Comparison of ENCODE assay signal across 31 mouse cellular contexts in genomic region chr13:117880471-117881225, GRCm38 (mm10).
DNase-seq lines count a peak whose midpoint lies in the region; ATAC-seq and TF ChIP-seq lines count a peak whose summit lies in the region.
"Had no signal": no experiment of that assay in that cellular context is flagged by ENCODE, and none has a peak within 500 bp of the region (broad histone marks: within the 10 kb centered on the region; RNA-seq: fewer than 3 reads in every experiment).

No protein-coding gene starts in this region.

- no peak overlapping the region for H3K4me3 ChIP-seq in forebrain, embryonic 14.5 days (ENCODE audit: low read depth, low read length)
- no peak overlapping the region for H3K4me3 ChIP-seq in forebrain, embryonic 11.5 days (ENCODE audit: low read depth, low read length)
- no peak overlapping the region for H3K4me3 ChIP-seq in embryonic facial prominence, embryonic 14.5 days (ENCODE audit: low read depth, low read length)
- no peak overlapping the region for H3K4me3 ChIP-seq in gastrocnemius, adult 2 months
- H3K4me3 ChIP-seq: embryonic facial prominence, embryonic 12.5 days; erythroblast, embryonic 14.5 days; heart, embryonic 13.5 days; hindbrain, embryonic 10.5 days; hindbrain, embryonic 15.5 days; kidney, embryonic 15.5 days; limb, embryonic 10.5 days; limb, embryonic 15.5 days; midbrain, embryonic 10.5 days; midbrain, embryonic 15.5 days; neural tube, embryonic 15.5 days had no signal

- intact Hi-C loops in gastrocnemius, adult 2 months (cut with DNase I) = no loop called here

- peak; percentile 44; the same call in 1 of the 2 replicates for ATAC-seq in forebrain, embryonic 14.5 days
- no peak for ATAC-seq in forebrain, embryonic 11.5 days (replicated peaks; ENCODE audit: low FRiP score)
- no peak for ATAC-seq in embryonic facial prominence, embryonic 14.5 days (ENCODE audit: low read depth)
- 0 out of 2 replicates have a peak, but pooled peaks have one; percentile 7 for ATAC-seq in megakaryocyte, adult 5-6 weeks (ENCODE audit: poor library complexity, severe bottlenecking)
- ATAC-seq: activated CD4-positive, CD25-positive, alpha-beta regulatory T cell, adult 4 months; inflammation-experienced regulatory T-cells, adult 6 months; midbrain, embryonic 15.5 days had no signal

- no peaks in the 10 kb centered on the region for H3K27me3 ChIP-seq in forebrain, embryonic 14.5 days (replicated peaks; ENCODE audit: control insufficient read depth, insufficient read depth, low read length)
- no peaks in the 10 kb centered on the region for H3K27me3 ChIP-seq in forebrain, embryonic 11.5 days (ENCODE audit: control insufficient read depth, insufficient read depth, low read length)
- no peaks in the 10 kb centered on the region for H3K27me3 ChIP-seq in embryonic facial prominence, embryonic 14.5 days (replicated peaks; ENCODE audit: control insufficient read depth, insufficient read depth, low read length)
- H3K27me3 ChIP-seq: embryonic facial prominence, embryonic 12.5 days; heart, embryonic 13.5 days; hindbrain, embryonic 15.5 days; kidney, embryonic 15.5 days; limb, embryonic 15.5 days; midbrain, embryonic 15.5 days; neural tube, embryonic 15.5 days had no signal

- no peak overlapping the region for H3K9ac ChIP-seq in forebrain, embryonic 14.5 days (ENCODE audit: low read length)
- no peak overlapping the region for H3K9ac ChIP-seq in forebrain, embryonic 11.5 days (ENCODE audit: low read length)
- no peak overlapping the region for H3K9ac ChIP-seq in embryonic facial prominence, embryonic 14.5 days (ENCODE audit: low read depth, low read length)
- H3K9ac ChIP-seq: embryonic facial prominence, embryonic 12.5 days; heart, embryonic 13.5 days; hindbrain, embryonic 15.5 days; kidney, embryonic 15.5 days; limb, embryonic 15.5 days; liver, embryonic 14.5 days; midbrain, embryonic 15.5 days; neural tube, embryonic 15.5 days had no signal

- no peak overlapping the region for H3K4me2 ChIP-seq in forebrain, embryonic 14.5 days (ENCODE audit: low read length)
- H3K4me2 ChIP-seq in forebrain, embryonic 11.5 days (ENCODE audit: low read depth, low read length, severe bottlenecking) = no peak overlapping the region
- no peak overlapping the region for H3K4me2 ChIP-seq in embryonic facial prominence, embryonic 14.5 days (ENCODE audit: low read depth, low read length)
- H3K4me2 ChIP-seq: embryonic facial prominence, embryonic 12.5 days; heart, embryonic 13.5 days; hindbrain, embryonic 15.5 days; kidney, embryonic 15.5 days; limb, embryonic 15.5 days; midbrain, embryonic 15.5 days; neural tube, embryonic 15.5 days had no signal

- WGBS in forebrain, embryonic 14.5 days = 65% methylated on average over 4 of the region's 4 CpGs
- WGBS in forebrain, embryonic 11.5 days = 79% methylated on average over 4 of the region's 4 CpGs
- 50% methylated on average over 4 of the region's 4 CpGs for WGBS in embryonic facial prominence, embryonic 14.5 days

- DNase-seq in forebrain, embryonic 14.5 days (ENCODE audit: low spot score) = no peak
- no peak for DNase-seq in forebrain, embryonic 11.5 days (ENCODE audit: low spot score)
- DNase-seq in brain, embryonic 18.5 days (ENCODE audit: low read depth, low spot score) = peak; percentile 12
- DNase-seq in embryonic facial prominence, embryonic 14.5 days (ENCODE audit: low spot score) = peak; percentile 6
- no peak for DNase-seq in gastrocnemius, adult 2 months
- DNase-seq: adrenal gland, adult 8-10 months; B cell, adult 2 months; cerebellum, adult 11-12 months; cerebellum, postnatal 14 days; heart, postnatal 10 days; kidney, adult 11 months; kidney, postnatal 25 days; lung, adult 2 months; lung, postnatal 10 days; retina, postnatal 1 day; right cerebral cortex, postnatal 14 days had no signal

- no peaks in the 10 kb centered on the region for H3K4me1 ChIP-seq in forebrain, embryonic 14.5 days (ENCODE audit: control insufficient read depth, insufficient read depth, low read length)
- H3K4me1 ChIP-seq in forebrain, embryonic 11.5 days (replicated peaks; ENCODE audit: control insufficient read depth, insufficient read depth, low read length) = no peaks in the 10 kb centered on the region
- H3K4me1 ChIP-seq in embryonic facial prominence, embryonic 14.5 days (ENCODE audit: control insufficient read depth, insufficient read depth, low read length) = no peaks in the 10 kb centered on the region
- H3K4me1 ChIP-seq: embryonic facial prominence, embryonic 12.5 days; heart, embryonic 13.5 days; hindbrain, embryonic 10.5 days; hindbrain, embryonic 15.5 days; limb, embryonic 10.5 days; limb, embryonic 15.5 days; midbrain, embryonic 10.5 days; midbrain, embryonic 15.5 days; neural tube, embryonic 15.5 days had no signal

- no peaks in the 10 kb centered on the region for H3K9me3 ChIP-seq in forebrain, embryonic 14.5 days (replicated peaks; ENCODE audit: control insufficient read depth, low read length)
- H3K9me3 ChIP-seq in forebrain, embryonic 11.5 days (ENCODE audit: control insufficient read depth, low read length) = no peaks in the 10 kb centered on the region
- no peaks in the 10 kb centered on the region for H3K9me3 ChIP-seq in embryonic facial prominence, embryonic 14.5 days (ENCODE audit: control insufficient read depth, low read length)
- H3K9me3 ChIP-seq: embryonic facial prominence, embryonic 12.5 days; heart, embryonic 13.5 days; hindbrain, embryonic 10.5 days; hindbrain, embryonic 15.5 days; kidney, embryonic 15.5 days; limb, embryonic 10.5 days; limb, embryonic 15.5 days; midbrain, embryonic 10.5 days; midbrain, embryonic 15.5 days; neural tube, embryonic 15.5 days had no signal

- no peak overlapping the region for H3K27ac ChIP-seq in forebrain, embryonic 14.5 days (ENCODE audit: low read depth, low read length)
- H3K27ac ChIP-seq in forebrain, embryonic 11.5 days (ENCODE audit: low read depth, low read length) = no peak overlapping the region
- H3K27ac ChIP-seq in embryonic facial prominence, embryonic 14.5 days (replicated peaks; ENCODE audit: low read depth, low read length) = no peak overlapping the region
- H3K27ac ChIP-seq in gastrocnemius, adult 2 months = no peak overlapping the region
- H3K27ac ChIP-seq: embryonic facial prominence, embryonic 12.5 days; heart, embryonic 13.5 days; hindbrain, embryonic 10.5 days; hindbrain, embryonic 15.5 days; kidney, embryonic 15.5 days; limb, embryonic 10.5 days; limb, embryonic 15.5 days; liver, embryonic 14.5 days; midbrain, embryonic 10.5 days; midbrain, embryonic 15.5 days; neural tube, embryonic 15.5 days had no signal

- no peak for TF ChIP-seq CTCF in gastrocnemius, adult 2 months (IDR thresholded peaks at IDR 0.05)

- H3K36me3 ChIP-seq in forebrain, embryonic 14.5 days (ENCODE audit: control insufficient read depth, insufficient read depth, low read length) = no peaks in the 10 kb centered on the region
- H3K36me3 ChIP-seq in forebrain, embryonic 11.5 days (ENCODE audit: control insufficient read depth, insufficient read depth, low read length) = no peaks in the 10 kb centered on the region
- H3K36me3 ChIP-seq in embryonic facial prominence, embryonic 14.5 days (ENCODE audit: control insufficient read depth, insufficient read depth, low read length) = no peaks in the 10 kb centered on the region
- H3K36me3 ChIP-seq: embryonic facial prominence, embryonic 12.5 days; heart, embryonic 13.5 days; hindbrain, embryonic 10.5 days; hindbrain, embryonic 15.5 days; kidney, embryonic 15.5 days; limb, embryonic 10.5 days; limb, embryonic 15.5 days; midbrain, embryonic 10.5 days; midbrain, embryonic 15.5 days; neural tube, embryonic 15.5 days had no signal

Comparison
In these comparisons a context has a peak if more than half of its experiments do, and no peak if none do; other contexts are left out.
1. ATAC-seq: peak in forebrain, embryonic 14.5 days (single experiment) and megakaryocyte, adult 5-6 weeks (single experiment); none in forebrain, embryonic 11.5 days (single experiment) and embryonic facial prominence, embryonic 14.5 days (single experiment).
2. DNase-seq: peak in brain, embryonic 18.5 days (single experiment) and embryonic facial prominence, embryonic 14.5 days (single experiment); none in forebrain, embryonic 14.5 days (single experiment), forebrain, embryonic 11.5 days (single experiment) and gastrocnemius, adult 2 months (single experiment).